Mouse (Mus musculus): ENCODE measurements at regions not wholly inside any gene's neighbourhood (a gene's known extent, or its start where the extent isn't known, plus 50 kb on each side); places are given as distances from the start of the nearest gene placed in this dataset.

DNA sequence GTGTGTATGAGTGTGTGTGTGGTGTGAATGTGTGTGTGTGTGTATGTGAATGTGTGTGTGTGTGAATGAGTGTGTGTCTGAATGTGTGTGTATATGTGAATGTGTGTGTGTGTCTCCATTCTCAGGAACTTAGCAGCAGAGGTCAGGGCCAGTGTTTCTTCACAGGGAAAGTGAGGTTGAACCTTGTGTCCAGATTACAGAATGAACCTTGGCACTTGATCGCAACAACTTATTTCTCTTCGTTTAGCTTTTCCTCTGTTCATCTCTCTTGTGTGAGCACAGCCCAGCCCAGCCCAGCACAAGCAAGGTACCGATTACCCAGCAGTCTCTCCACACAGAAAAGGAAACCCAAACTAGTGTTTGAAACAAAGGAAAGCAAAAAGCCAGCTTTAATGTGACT lies 249.7 kb downstream of the Foxo1 start:
- no peak for DNase-seq (ENCODE audit: low spot score in 2 of 2)

- no peak for DNase-seq (ENCODE audit: low spot score in 2 of 2)
Observed at GRCm38 (mm10) chr3:52516691-52517090, 248.6 kb downstream of the Foxo1 start.

DNA sequence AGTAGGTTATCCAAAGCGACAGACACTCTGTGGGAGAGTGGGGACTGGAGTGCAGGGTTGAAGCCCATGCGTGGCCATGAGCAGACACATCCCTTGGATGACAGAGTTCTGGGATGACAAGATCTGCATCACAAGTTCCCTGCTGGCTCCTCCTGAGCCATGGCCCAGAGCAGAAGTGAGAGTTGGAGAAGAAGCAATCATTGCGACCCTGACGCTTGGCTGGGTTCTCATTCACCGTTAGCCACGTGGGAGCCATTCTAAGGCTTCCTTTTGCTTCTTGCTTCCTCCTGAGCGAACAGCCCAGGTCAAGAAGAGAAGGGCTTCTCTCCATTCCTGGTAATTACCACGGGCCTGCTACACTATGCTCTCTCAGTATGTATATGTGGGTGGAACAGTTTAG lies 244.6 kb downstream of the Foxo1 start:
- DNase-seq (ENCODE audit: low spot score in 2 of 2) = no peak

DNA sequence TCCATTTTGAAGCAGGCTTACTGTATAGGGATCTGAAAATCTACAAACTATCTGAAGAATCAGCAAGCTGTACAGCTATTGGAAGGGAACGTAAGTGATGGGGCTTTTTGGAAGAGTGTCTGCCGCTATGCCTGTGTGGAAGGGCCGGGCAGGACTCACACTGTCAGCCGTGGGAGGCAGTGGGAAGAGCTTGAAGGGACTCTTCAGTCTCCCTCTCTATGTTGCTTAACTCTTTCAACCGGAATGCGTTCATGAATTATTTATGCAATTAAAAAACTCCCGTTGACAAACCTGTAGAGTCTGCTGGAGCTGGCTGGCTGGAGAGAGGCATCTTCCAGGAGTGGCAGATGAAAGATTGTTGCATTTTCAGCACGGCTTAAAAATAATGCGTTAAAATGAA lies 243.4 kb downstream of the Foxo1 start:
- DNase-seq (ENCODE audit: low spot score in 2 of 2) = no peak

DNA sequence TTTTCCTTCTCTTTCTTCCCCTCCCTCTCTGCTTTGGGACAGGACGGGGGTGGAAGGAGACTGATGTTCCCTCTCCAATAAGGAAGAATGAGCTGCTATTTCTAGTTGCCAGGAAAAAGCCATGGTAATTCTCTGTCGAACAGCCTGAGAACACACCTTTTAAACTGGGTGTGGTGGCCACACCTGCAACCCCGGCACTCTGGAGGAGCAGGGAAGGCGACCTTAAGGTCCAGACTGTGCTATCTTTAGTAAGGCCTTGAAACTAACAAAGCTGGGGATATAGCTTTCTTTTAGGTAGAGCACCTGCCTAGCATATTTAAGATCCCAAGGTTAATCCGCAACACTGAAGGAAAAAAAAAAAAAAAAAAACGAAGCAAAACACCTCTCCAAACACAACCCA lies 242.7 kb downstream of the Foxo1 start:
- no peak for DNase-seq (ENCODE audit: low spot score in 2 of 2)

DNA sequence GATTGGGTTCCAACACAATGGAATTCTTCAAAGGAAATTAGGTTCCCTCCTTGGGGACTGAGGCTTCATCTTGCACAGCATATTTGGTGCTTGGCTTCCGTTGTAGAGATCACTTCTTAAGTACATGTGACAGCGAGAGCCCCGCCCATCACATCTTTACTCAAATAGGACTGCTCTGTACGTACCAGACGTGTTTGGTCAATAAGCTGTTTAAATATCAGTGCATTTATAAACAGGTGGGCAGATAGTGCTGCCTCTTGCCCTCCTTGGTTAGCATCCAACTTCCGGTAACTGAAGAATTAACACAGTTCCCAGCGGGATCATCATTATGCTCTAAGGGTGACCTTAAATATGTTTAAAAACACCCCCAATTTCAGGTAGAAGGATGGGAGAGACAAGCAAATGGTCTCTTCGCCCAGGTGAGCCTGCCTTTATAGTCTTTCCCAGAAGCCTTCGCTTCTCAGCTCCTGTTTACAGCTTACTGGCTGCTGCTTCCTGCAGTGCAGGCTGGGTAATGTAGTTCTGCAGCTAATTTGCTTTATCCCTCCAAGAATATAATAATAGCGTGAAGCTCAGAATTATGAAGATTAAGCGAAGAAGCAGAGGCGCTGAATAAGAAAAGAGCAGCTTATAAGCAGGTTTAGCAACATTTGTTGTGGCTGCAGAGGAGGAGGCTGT lies 242.1 kb downstream of the Foxo1 start:
- peak; percentile 51 to 59 for DNase-seq (ENCODE audit: low spot score in 2 of 2)

DNA sequence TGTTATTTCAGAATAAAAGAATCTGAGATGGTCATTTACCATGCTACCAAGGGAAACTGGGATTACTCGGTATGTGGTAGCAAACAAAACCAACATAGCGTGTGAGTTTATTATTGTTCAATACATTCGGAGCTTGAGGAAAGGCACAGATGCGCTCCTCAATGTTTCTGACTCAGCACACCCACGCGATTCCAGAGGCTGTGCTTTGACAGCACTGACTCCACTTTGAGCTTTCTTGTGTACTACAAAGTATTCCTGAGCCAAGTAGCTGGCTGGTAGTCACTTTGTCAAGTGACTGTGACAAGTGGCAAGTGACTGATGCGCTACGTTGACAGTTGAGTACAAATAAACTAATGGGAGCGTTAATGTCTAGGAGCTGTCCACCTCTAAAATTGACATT lies 235.8 kb downstream of the Foxo1 start:
- DNase-seq (ENCODE audit: low spot score in 2 of 2) = peak; percentile 35 to 47

DNA sequence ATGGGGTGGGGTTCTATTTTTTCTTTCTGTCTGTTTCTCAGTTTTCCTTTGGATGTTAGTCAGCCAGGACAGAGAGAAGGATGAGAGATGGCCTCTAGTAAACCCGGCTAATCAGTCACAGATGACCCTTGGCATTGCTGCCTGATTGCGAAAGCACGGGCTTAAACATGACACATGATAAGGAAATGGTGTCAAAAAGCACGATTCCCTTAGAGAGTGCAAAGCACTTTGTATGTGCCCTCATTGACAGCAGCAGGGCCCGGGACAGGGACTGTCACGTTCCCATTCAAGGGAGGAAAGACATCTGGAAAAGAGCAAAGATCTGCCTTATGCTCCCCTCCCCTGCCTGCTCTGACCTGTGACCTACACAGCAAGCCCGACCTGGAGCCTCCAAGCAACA lies 234.1 kb downstream of the Foxo1 start:
- DNase-seq (ENCODE audit: low spot score in 2 of 2) = no peak

DNA sequence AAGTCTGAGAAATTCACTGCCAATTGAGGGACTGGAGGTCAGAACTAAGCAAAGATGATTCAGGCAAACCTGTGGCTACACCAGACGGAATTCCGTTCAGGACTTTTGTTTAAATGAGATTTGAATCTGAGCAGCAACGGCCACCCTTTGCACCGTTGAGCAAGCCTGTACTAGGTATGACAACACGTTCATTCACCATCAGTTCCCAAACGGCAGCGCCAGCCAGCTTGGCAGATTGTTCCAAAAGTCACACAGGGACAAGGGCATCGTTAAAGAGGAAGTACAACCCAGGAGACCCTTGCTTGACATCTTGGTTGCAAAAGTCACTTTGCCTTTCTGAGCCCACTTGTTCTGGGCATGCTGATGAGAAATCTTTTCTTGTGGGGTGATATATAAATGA lies 233.5 kb downstream of the Foxo1 start:
- DNase-seq (ENCODE audit: low spot score in 2 of 2) = no peak

GRCm38 (mm10) chr3:52500026-52500425 lies 231.9 kb downstream of the Foxo1 start:
- DNase-seq (ENCODE audit: low spot score in 2 of 2) = no peak

DNA sequence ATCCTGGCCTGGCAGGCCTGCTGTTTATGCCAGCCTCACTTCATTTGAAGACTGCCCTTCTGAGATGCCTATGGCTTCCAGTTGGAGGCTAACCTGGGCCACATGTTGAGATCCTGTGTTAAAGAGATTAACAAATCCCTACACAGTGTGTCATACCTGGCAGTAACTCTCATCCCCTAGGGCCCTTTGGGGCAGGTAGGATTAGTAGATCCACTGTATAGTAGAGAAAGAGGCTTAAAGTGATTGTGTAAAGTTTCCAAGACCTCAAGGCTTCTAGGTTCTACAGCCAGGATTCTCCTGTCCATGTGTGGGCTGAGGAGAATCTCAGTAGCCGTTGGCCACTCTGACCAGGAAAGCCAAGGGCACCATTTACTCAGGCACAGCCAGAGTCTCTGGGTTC lies 231.4 kb downstream of the Foxo1 start:
- no peak for DNase-seq (ENCODE audit: low spot score in 2 of 2)

DNA sequence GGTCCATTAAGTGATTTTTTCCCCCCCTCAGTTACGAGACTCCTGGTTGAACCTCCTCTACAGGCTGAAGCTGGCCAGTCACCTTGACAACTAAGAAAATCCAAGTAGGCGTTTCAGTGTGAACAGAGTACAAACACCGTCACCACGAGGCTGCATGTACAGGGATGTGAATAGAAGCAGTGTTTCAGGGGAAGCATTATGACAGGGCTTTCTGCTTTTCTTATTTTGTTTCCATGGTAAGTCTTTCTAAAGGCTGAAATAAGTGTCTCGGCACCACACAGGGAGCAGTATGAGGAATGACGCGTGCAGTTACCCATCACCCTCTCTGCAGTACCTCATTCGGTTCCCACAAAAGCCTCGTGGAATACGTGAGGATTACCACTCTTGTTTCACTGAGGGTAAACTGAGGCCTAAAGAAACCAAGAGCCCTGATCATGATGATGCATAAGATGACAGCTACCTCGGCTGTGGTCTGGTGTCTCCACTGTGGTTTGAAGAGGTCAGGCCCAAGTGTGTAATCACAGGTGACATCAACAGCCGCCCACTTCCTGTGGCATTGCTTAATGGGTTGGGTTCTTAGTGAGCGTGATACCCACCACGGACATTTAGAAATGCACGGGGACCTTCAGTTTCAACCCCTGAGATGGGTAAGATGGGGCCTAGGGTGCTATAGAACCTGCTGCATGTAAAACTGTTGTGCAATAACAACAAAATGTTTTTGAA lies 230.5 kb downstream of the Foxo1 start:
- DNase-seq (ENCODE audit: low spot score in 2 of 2) = no peak

- no peak for DNase-seq (ENCODE audit: low spot score in 2 of 2)
Observed at GRCm38 (mm10) chr3:52496965-52497364, 228.8 kb downstream of the Foxo1 start.

GRCm38 (mm10) chr3:52495401-52495800 lies 227.3 kb downstream of the Foxo1 start:
- no peak for DNase-seq (ENCODE audit: low spot score in 2 of 2)

GRCm38 (mm10) chr3:52494924-52495323 lies 226.8 kb downstream of the Foxo1 start:
- no peak for DNase-seq (ENCODE audit: low spot score in 2 of 2)

DNA sequence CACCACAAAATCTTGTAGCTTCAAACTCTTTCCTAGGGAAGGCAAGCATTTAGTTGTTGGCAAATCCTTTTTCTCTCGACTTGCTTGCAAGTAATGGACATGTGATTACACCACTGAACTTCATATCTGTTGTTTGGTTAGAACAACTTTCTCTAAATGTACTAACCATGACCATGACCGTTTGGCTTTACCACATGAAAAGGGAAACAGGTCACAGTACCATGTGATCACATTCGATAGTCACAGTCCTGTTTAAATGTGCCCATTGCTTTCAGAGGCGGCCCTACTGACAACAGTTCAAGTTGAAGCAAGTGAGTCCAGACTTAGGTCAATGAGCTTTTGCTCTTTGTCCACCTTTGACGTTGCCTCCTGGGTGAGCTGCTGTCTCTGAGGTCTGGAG lies 211.1 kb downstream of the Foxo1 start:
- no peak for DNase-seq (ENCODE audit: low spot score in 2 of 2)

DNA sequence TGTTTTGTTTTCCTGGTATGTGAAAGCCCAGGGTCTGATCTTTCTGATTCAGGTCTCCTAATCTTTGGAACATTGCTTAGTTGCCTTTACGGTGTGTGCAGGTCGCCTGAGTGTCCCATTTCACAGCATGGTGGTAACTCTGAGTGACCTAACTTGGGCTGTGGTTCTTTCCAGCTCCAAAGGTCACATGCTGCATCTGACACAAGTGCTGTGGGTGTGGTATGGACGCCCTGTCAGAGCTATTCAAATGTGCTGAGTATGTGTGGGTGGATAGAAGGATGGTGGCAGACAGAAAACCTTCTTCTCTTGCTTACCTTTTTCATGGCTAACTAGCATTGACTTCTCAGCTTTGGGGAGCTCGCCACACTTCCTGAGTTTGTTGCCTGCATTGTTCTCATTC lies 201.8 kb downstream of the Foxo1 start:
- DNase-seq (ENCODE audit: low spot score in 2 of 2) = no peak

GRCm38 (mm10) chr3:52469397-52469796 lies 201.3 kb downstream of the Foxo1 start:
- no peak for DNase-seq (ENCODE audit: low spot score in 2 of 2)

- DNase-seq (ENCODE audit: low spot score in 2 of 2) = no peak
Observed at GRCm38 (mm10) chr3:52468326-52468725, 200.2 kb downstream of the Foxo1 start.

DNA sequence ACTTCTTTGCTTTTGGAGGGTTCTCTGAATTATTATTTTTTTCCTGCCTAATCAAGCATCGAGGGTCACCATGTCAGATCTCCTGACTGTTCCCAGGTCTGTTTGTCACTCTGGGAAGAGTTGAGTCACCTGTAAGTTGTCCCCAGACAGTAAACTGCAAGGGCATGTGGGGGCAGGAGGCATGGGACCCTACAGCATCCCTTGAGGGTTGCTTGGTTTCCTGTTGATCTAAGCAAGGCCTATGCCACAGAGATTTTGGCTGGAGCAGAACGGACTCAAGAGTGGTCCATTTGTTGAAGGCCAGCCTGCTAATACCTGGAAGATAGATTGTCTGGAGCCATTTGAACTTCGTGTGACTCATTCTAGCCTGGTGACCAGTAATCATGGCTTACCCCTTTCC lies 199.7 kb downstream of the Foxo1 start:
- no peak for DNase-seq (ENCODE audit: low spot score in 2 of 2)

GRCm38 (mm10) chr3:52466984-52467565 lies 198.9 kb downstream of the Foxo1 start:
- no peak for DNase-seq (ENCODE audit: low spot score in 2 of 2)

DNA sequence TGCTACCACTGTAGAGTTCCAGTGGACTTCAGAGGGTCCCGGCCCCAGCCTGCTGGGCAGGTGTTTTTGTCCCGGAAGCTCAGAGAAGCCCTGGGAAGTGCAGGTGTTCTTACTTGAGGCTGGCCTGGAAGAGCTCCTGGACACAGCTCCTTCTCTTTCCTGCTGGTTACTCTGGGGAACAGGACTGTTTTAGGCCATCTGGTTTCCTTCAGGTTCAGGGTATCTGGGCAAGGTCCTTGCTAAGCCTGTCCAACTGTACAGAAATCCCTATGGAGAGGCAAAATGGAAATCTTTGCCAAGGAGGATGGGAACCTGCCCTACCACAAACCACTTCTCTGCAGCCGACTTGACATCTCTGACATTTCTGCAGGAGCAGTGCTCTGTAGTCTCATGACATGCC lies 198.4 kb downstream of the Foxo1 start:
- DNase-seq (ENCODE audit: low spot score in 2 of 2) = no peak

- DNase-seq (ENCODE audit: low spot score in 2 of 2) = no peak
Observed at GRCm38 (mm10) chr3:52463911-52464310, 195.8 kb downstream of the Foxo1 start.

Measured in layer of hippocampus, adult 8-10 months (tissue).